Mouse (Mus musculus): Measurements from ENCODE around the gene Cntnap5b.

Cntnap5b gene

GRCm38 (mm10) chr1:100180050-100180449 lies 407.5 kb downstream of the Cntnap5b start:
- DNase-seq, result peak in 1 of 2 experiments; percentile 7

GRCm38 (mm10) chr1:100231980-100232608 lies 459.5 kb downstream of the Cntnap5b start:
- DNase-seq, result peak; percentile 3 to 5

- DNase-seq, result no peak
Observed at GRCm38 (mm10) chr1:100251964-100252363, 479.4 kb downstream of the Cntnap5b start.

GRCm38 (mm10) chr1:100310687-100311086 lies 538.1 kb downstream of the Cntnap5b start:
- DNase-seq, result no peak

- DNase-seq, result no peak
Observed at GRCm38 (mm10) chr1:100331066-100331465, 558.5 kb downstream of the Cntnap5b start.

GRCm38 (mm10) chr1:100369415-100370113 lies 597.0 kb downstream of the Cntnap5b start:
- no peak for DNase-seq

GRCm38 (mm10) chr1:100386252-100386651 lies 613.7 kb downstream of the Cntnap5b start:
- DNase-seq, result no peak

- DNase-seq, result no peak
Observed at GRCm38 (mm10) chr1:100394034-100394433, 621.5 kb downstream of the Cntnap5b start.

- no peak for DNase-seq
Observed at GRCm38 (mm10) chr1:100416658-100417224, 644.2 kb downstream of the Cntnap5b start.

GRCm38 (mm10) chr1:100430038-100430774 lies 657.6 kb downstream of the Cntnap5b start:
- no peak for DNase-seq

- DNase-seq, result no peak
Observed at GRCm38 (mm10) chr1:100463877-100464276, 691.3 kb downstream of the Cntnap5b start.

GRCm38 (mm10) chr1:100465226-100465625 lies 692.7 kb downstream of the Cntnap5b start:
- no peak for DNase-seq

GRCm38 (mm10) chr1:100467595-100467994 lies 695.0 kb downstream of the Cntnap5b start:
- DNase-seq, result no peak

- DNase-seq, result no peak
Observed at GRCm38 (mm10) chr1:100509866-100510265, 737.3 kb downstream of the Cntnap5b start.
